Mouse (Mus musculus) olfactory bulb, adult 2 months (tissue): ENCODE measurements at regions not wholly inside any gene's neighbourhood (a gene's known extent, or its start where the extent isn't known, plus 50 kb on each side); places are given as distances from the start of the nearest gene placed in this dataset.

Experiments
- H3K27ac ChIP-seq: fragments of 200-500 bp; 2 replicates; pipeline ENCODE4 v1.5.1; 2012; ENCODE audit warnings: low read depth, low read length; ENCODE audit not compliant: insufficient read depth
- H3K4me1 ChIP-seq: fragments of 200-500 bp; 2 replicates; pipeline ENCODE4 v1.6.1; 2012; ENCODE audit warnings: low read length; ENCODE audit not compliant: control insufficient read depth, insufficient read depth
- H3K4me3 ChIP-seq: fragments of 200-500 bp; 2 replicates; pipeline ENCODE4 v1.5.1; 2012; ENCODE audit warnings: mild to moderate bottlenecking, low read depth, low read length, moderate library complexity; ENCODE audit not compliant: insufficient read depth
- CTCF ChIP-seq: fragments of 200-500 bp; IDR thresholded peaks from 2 replicates; pipeline ENCODE4 v1.5.1; 2012; ENCODE audit warnings: low read depth, mild to moderate bottlenecking, low read length, moderate library complexity; ENCODE audit not compliant: insufficient read depth
- POLR2A ChIP-seq: fragments of 200-500 bp; IDR thresholded peaks from 2 replicates; pipeline ENCODE4 v1.6.1; 2012; ENCODE audit warnings: mild to moderate bottlenecking, low read depth, low read length, moderate library complexity; ENCODE audit not compliant: insufficient read depth
- WGBS: fragments of 180-500 bp; shearing (Covaris S2); methylation state at CpG from one replicate; pipeline ENCODE4 v1.1.7; 2018; 5-methylcytosine and 5-hydroxymethylcytosine counted together

- no peak overlapping the region for H3K27ac ChIP-seq
- 82% methylated on average over 3 of the region's 3 CpGs for WGBS
Observed at GRCm38 (mm10) chr12:74679149-74679548, 363.0 kb upstream of the Gm11042 start.

GRCm38 (mm10) chr12:74677835-74678234 lies 361.6 kb upstream of the Gm11042 start:
- H3K27ac ChIP-seq = no peak overlapping the region
- H3K4me1 ChIP-seq = no peaks in the 10 kb centered on the region
- H3K4me3 ChIP-seq = no peak overlapping the region
- WGBS = 89% methylated on average over 2 of the region's 2 CpGs
- TF ChIP-seq CTCF (no peak), POLR2A (no peak)

More at GRCm38 (mm10) chr12:74679149-74679548, 363.0 kb upstream of the Gm11042 start:
- no peak overlapping the region for H3K4me3 ChIP-seq
- TF ChIP-seq CTCF (no peak), POLR2A (no peak)
- H3K4me1 ChIP-seq = no peaks in the 10 kb centered on the region

- TF ChIP-seq CTCF (no peak), POLR2A (no peak)
- Histone ChIP-seq H3K4me1 (no peaks in the 10 kb centered on the region), H3K4me3 (no peak overlapping the region)
Observed at GRCm38 (mm10) chr12:74658406-74658805, 342.2 kb upstream of the Gm11042 start.

GRCm38 (mm10) chr12:74657036-74657648 lies 340.9 kb upstream of the Gm11042 start:
- Histone ChIP-seq H3K4me3 (no peak overlapping the region), H3K4me1 (no peaks in the 10 kb centered on the region), H3K27ac (no peak overlapping the region)
- TF ChIP-seq POLR2A (no peak), CTCF (no peak)
- 50% methylated on average over 2 of the region's 2 CpGs for WGBS

More at GRCm38 (mm10) chr12:74658406-74658805, 342.2 kb upstream of the Gm11042 start:
- H3K27ac ChIP-seq = no peak overlapping the region

GRCm38 (mm10) chr12:74651256-74651655 lies 335.1 kb upstream of the Gm11042 start:
- no peak for TF ChIP-seq CTCF
- TF ChIP-seq POLR2A = no peak
- WGBS = 56% methylated on average over 1 of the region's 1 CpGs
- Histone ChIP-seq H3K4me1 (no peaks in the 10 kb centered on the region), H3K4me3 (no peak overlapping the region), H3K27ac (no peak overlapping the region)

GRCm38 (mm10) chr12:74632827-74633226 lies 316.6 kb upstream of the Gm11042 start:
- H3K4me1 ChIP-seq = no peaks in the 10 kb centered on the region
- no peak overlapping the region for H3K4me3 ChIP-seq
- TF ChIP-seq POLR2A (no peak), CTCF (no peak)
- 68% methylated on average over 2 of the region's 2 CpGs for WGBS
- H3K27ac ChIP-seq = no peak overlapping the region

- Histone ChIP-seq H3K27ac (no peak overlapping the region), H3K4me3 (no peak overlapping the region), H3K4me1 (no peaks in the 10 kb centered on the region)
- WGBS = 80% methylated on average over 2 of the region's 2 CpGs
- TF ChIP-seq CTCF (no peak), POLR2A (no peak)
Observed at GRCm38 (mm10) chr12:74595208-74595607, 279.0 kb upstream of the Gm11042 start.

GRCm38 (mm10) chr12:74554599-74554998 lies 238.4 kb upstream of the Gm11042 start:
- TF ChIP-seq CTCF (no peak), POLR2A (no peak)
- Histone ChIP-seq H3K27ac (no peak overlapping the region), H3K4me1 (no peaks in the 10 kb centered on the region), H3K4me3 (no peak overlapping the region)
- WGBS = 84% methylated on average over 2 of the region's 2 CpGs

GRCm38 (mm10) chr12:74544172-74544571 lies 228.0 kb upstream of the Gm11042 start:
- TF ChIP-seq POLR2A = no peak
- TF ChIP-seq CTCF = no peak
- no peaks in the 10 kb centered on the region for H3K4me1 ChIP-seq
- WGBS = 92% methylated on average over 2 of the region's 2 CpGs

More at GRCm38 (mm10) chr12:74544172-74544571, 228.0 kb upstream of the Gm11042 start:
- Histone ChIP-seq H3K27ac (no peak overlapping the region), H3K4me3 (no peak overlapping the region)
